Mouse (Mus musculus): Measurements from ENCODE around the gene Sfrp5. TPM values are rescaled to one million over a fixed set of nuclear protein-coding genes. Genes with fewer than 3 reads are reported as not detected.

Gene Sfrp5
- polyA plus RNA-seq (2015; fragmentation: Nextera tagmentation; extraction: Ambion mirVana) = 6.3 and 8.7 TPM in 2 replicates

- peaks cover 68% of the 10 kb centered on the region for H3K27me3 ChIP-seq
- peaks cover 22% of the 10 kb centered on the region for H3K4me1 ChIP-seq
- H3K9ac ChIP-seq = no peak within 1 kb of the TSS
- peak within 1 kb of the TSS; percentile 25 for H3K4me3 ChIP-seq (replicated peaks)
- ATAC-seq (ENCODE audit: insufficient number of reproducible peaks, low FRiP score, low TSS enrichment, low read depth) = no peak
- H3K9me3 ChIP-seq (replicated peaks) = no peaks in the 10 kb centered on the region
- no peak within 1 kb of the TSS for H3K27ac ChIP-seq (replicated peaks)
- H3K36me3 ChIP-seq = no peaks in the 10 kb centered on the region
- peak within 1 kb of the TSS; percentile 44 for H3K4me2 ChIP-seq (replicated peaks)
- 1% methylated on average over 56 of the region's 60 CpGs for WGBS
These were observed at the start of gene Sfrp5 for GRCm38 (mm10) chr19:42201696-42202381. Gene Sfrp5 (minus strand): TSS chr19:42202252.

GRCm38 (mm10) chr19:42249976-42250914, 48.2 kb upstream of the Sfrp5 start:
- ATAC-seq (ENCODE audit: insufficient number of reproducible peaks, low FRiP score, low TSS enrichment, low read depth) = no peak
- WGBS = 48% methylated on average over 11 of the region's 11 CpGs
- H3K9ac ChIP-seq = no peak overlapping the region

GRCm38 (mm10) chr19:42247519-42247918, 45.5 kb upstream of the Sfrp5 start, which contains the start of gene Golga7b:
Gene Golga7b (plus strand): TSS chr19:42247574.
- no peak for ATAC-seq (ENCODE audit: insufficient number of reproducible peaks, low FRiP score, low TSS enrichment, low read depth)
- no peaks in the 10 kb centered on the region for H3K4me1 ChIP-seq
- H3K4me2 ChIP-seq (replicated peaks) = no peak within 1 kb of the TSS
- WGBS = 80% methylated on average over 3 of the region's 3 CpGs
- H3K27ac ChIP-seq (replicated peaks) = no peak within 1 kb of the TSS
- no peak within 1 kb of the TSS for H3K9ac ChIP-seq
- no peak within 1 kb of the TSS for H3K4me3 ChIP-seq (replicated peaks)
- peaks cover 5% of the 10 kb centered on the region; the same call in 1 of the 2 replicates for H3K27me3 ChIP-seq
- no peaks in the 10 kb centered on the region for H3K36me3 ChIP-seq
- no peaks in the 10 kb centered on the region for H3K9me3 ChIP-seq (replicated peaks)

More at GRCm38 (mm10) chr19:42249976-42250914, 48.2 kb upstream of the Sfrp5 start:
- no peak overlapping the region for H3K4me3 ChIP-seq (replicated peaks)
- no peak overlapping the region for H3K27ac ChIP-seq (replicated peaks)
- H3K9me3 ChIP-seq (replicated peaks) = no peaks in the 10 kb centered on the region
- H3K27me3 ChIP-seq = peaks cover 15% of the 10 kb centered on the region
- H3K36me3 ChIP-seq = no peaks in the 10 kb centered on the region
- H3K4me1 ChIP-seq = peaks cover under 1% of the 10 kb centered on the region
- no peak overlapping the region for H3K4me2 ChIP-seq (replicated peaks)

- ATAC-seq (ENCODE audit: insufficient number of reproducible peaks, low FRiP score, low TSS enrichment, low read depth) = no peak
- Histone ChIP-seq H3K9me3 (replicated peaks) (no peaks in the 10 kb centered on the region), H3K27me3 (peaks cover 5% of the 10 kb centered on the region; the same call in 1 of the 2 replicates), H3K36me3 (no peaks in the 10 kb centered on the region), H3K27ac (replicated peaks) (no peak overlapping the region), H3K4me3 (replicated peaks) (no peak overlapping the region), H3K4me1 (no peaks in the 10 kb centered on the region), H3K9ac (no peak overlapping the region), H3K4me2 (replicated peaks) (no peak overlapping the region)
- 39% methylated on average over 5 of the region's 5 CpGs for WGBS
These were observed 44.6 kb upstream of the Sfrp5 start for GRCm38 (mm10) chr19:42246626-42247025.

GRCm38 (mm10) chr19:42243401-42243800, 41.3 kb upstream of the Sfrp5 start:
- Histone ChIP-seq H3K4me3 (replicated peaks) (no peak overlapping the region), H3K9me3 (replicated peaks) (no peaks in the 10 kb centered on the region), H3K27ac (replicated peaks) (no peak overlapping the region), H3K36me3 (no peaks in the 10 kb centered on the region), H3K27me3 (peaks cover 5% of the 10 kb centered on the region; the same call in 1 of the 2 replicates), H3K4me2 (replicated peaks) (no peak overlapping the region), H3K4me1 (peaks cover 6% of the 10 kb centered on the region), H3K9ac (no peak overlapping the region)
- 51% methylated on average over 3 of the region's 3 CpGs for WGBS
- no peak for ATAC-seq (ENCODE audit: insufficient number of reproducible peaks, low FRiP score, low TSS enrichment, low read depth)

GRCm38 (mm10) chr19:42240881-42241280, 38.8 kb upstream of the Sfrp5 start:
- no peak for ATAC-seq (ENCODE audit: insufficient number of reproducible peaks, low FRiP score, low TSS enrichment, low read depth)
- Histone ChIP-seq H3K4me3 (replicated peaks) (no peak overlapping the region), H3K27me3 (no peaks in the 10 kb centered on the region), H3K4me2 (replicated peaks) (no peak overlapping the region), H3K27ac (replicated peaks) (no peak overlapping the region), H3K9me3 (replicated peaks) (no peaks in the 10 kb centered on the region), H3K36me3 (no peaks in the 10 kb centered on the region), H3K4me1 (peaks cover 10% of the 10 kb centered on the region), H3K9ac (no peak overlapping the region)
- WGBS = 25% methylated on average over 8 of the region's 8 CpGs

- Histone ChIP-seq H3K9ac (no peak overlapping the region), H3K4me2 (replicated peaks) (no peak overlapping the region), H3K27ac (replicated peaks) (no peak overlapping the region), H3K9me3 (replicated peaks) (no peaks in the 10 kb centered on the region), H3K27me3 (no peaks in the 10 kb centered on the region), H3K4me1 (peaks cover 10% of the 10 kb centered on the region), H3K36me3 (no peaks in the 10 kb centered on the region), H3K4me3 (replicated peaks) (no peak overlapping the region)
- ATAC-seq (ENCODE audit: insufficient number of reproducible peaks, low FRiP score, low TSS enrichment, low read depth) = no peak
- 64% methylated on average over 7 of the region's 7 CpGs for WGBS
These were observed 36.3 kb upstream of the Sfrp5 start for GRCm38 (mm10) chr19:42238341-42238715.

GRCm38 (mm10) chr19:42237602-42238340, 35.7 kb upstream of the Sfrp5 start:
- Histone ChIP-seq H3K4me3 (replicated peaks) (no peak overlapping the region), H3K27me3 (no peaks in the 10 kb centered on the region), H3K4me1 (peaks cover 10% of the 10 kb centered on the region), H3K4me2 (replicated peaks) (no peak overlapping the region), H3K36me3 (no peaks in the 10 kb centered on the region), H3K9me3 (replicated peaks) (no peaks in the 10 kb centered on the region), H3K9ac (no peak overlapping the region), H3K27ac (replicated peaks) (no peak overlapping the region)
- WGBS = 22% methylated on average over 4 of the region's 4 CpGs
- ATAC-seq (ENCODE audit: insufficient number of reproducible peaks, low FRiP score, low TSS enrichment, low read depth) = peak; percentile 58

GRCm38 (mm10) chr19:42230986-42231385, 28.9 kb upstream of the Sfrp5 start:
- 0 out of 2 replicates have a peak, but pooled peaks have one; percentile 34 for ATAC-seq (ENCODE audit: insufficient number of reproducible peaks, low FRiP score, low TSS enrichment, low read depth)
- H3K9me3 ChIP-seq (replicated peaks) = no peaks in the 10 kb centered on the region

GRCm38 (mm10) chr19:42230288-42230568, 28.2 kb upstream of the Sfrp5 start:
- no peaks in the 10 kb centered on the region for H3K27me3 ChIP-seq
- 0 out of 2 replicates have a peak, but pooled peaks cover 5% of the 10 kb centered on the region for H3K4me1 ChIP-seq
- H3K36me3 ChIP-seq = no peaks in the 10 kb centered on the region
- no peak overlapping the region for H3K4me2 ChIP-seq (replicated peaks)
- no peak overlapping the region for H3K27ac ChIP-seq (replicated peaks)
- H3K9ac ChIP-seq = no peak overlapping the region
- no peak for ATAC-seq (ENCODE audit: insufficient number of reproducible peaks, low FRiP score, low TSS enrichment, low read depth)
- H3K9me3 ChIP-seq (replicated peaks) = no peaks in the 10 kb centered on the region
- H3K4me3 ChIP-seq (replicated peaks) = no peak overlapping the region
- 61% methylated on average over 5 of the region's 5 CpGs for WGBS

More at GRCm38 (mm10) chr19:42230986-42231385, 28.9 kb upstream of the Sfrp5 start:
- Histone ChIP-seq H3K36me3 (no peaks in the 10 kb centered on the region), H3K9ac (no peak overlapping the region), H3K4me3 (replicated peaks) (no peak overlapping the region), H3K4me2 (replicated peaks) (no peak overlapping the region), H3K27me3 (no peaks in the 10 kb centered on the region), H3K4me1 (0 out of 2 replicates have a peak, but pooled peaks cover 5% of the 10 kb centered on the region), H3K27ac (replicated peaks) (no peak overlapping the region)
- WGBS = 77% methylated on average over 13 of the region's 13 CpGs

Measured in embryonic facial prominence, embryonic 15.5 days (tissue).